Mouse (Mus musculus) hindbrain, embryonic 11.5 days (tissue): ENCODE results near the gene Grik5. TPM values are rescaled to one million over a fixed set of nuclear protein-coding genes. Genes with fewer than 3 reads are reported as not detected.

Source experiments
- ATAC-seq: fragments of 200-750 bp; cut with Nextera tagmentation; 2 replicates; pipeline ENCODE4 v1.8.0; 2017; ENCODE audit warnings: mild to moderate bottlenecking, moderate TSS enrichment, moderate library complexity; ENCODE audit not compliant: low FRiP score
- DNase-seq: peaks from one replicate; pipeline ENCODE4 v3.0.0-alpha.2; 2015; ENCODE audit warnings: low spot score
- H3K27ac ChIP-seq: fragments of 300-500 bp; sonication (generic); 2 replicates; pipeline ENCODE4 v1.5.1; 2014; ENCODE audit warnings: mild to moderate bottlenecking, low read depth, low read length
- H3K27me3 ChIP-seq: fragments of 300-500 bp; sonication (generic); 2 replicates; pipeline ENCODE4 v1.6.1; 2014; ENCODE audit warnings: mild to moderate bottlenecking, low read length, moderate library complexity, mixed read lengths; ENCODE audit not compliant: control insufficient read depth, insufficient read depth
- H3K36me3 ChIP-seq: fragments of 300-500 bp; sonication (generic); 2 replicates; pipeline ENCODE4 v1.6.1; 2014; ENCODE audit warnings: mild to moderate bottlenecking, low read length, moderate library complexity, mixed read lengths; ENCODE audit not compliant: control insufficient read depth, insufficient read depth
- H3K4me1 ChIP-seq: fragments of 300-500 bp; sonication (generic); replicated peaks from 2 replicates; pipeline ENCODE4 v1.6.1; 2014; ENCODE audit warnings: low read length, mixed read lengths; ENCODE audit not compliant: control insufficient read depth, insufficient read depth
- H3K4me2 ChIP-seq: fragments of 300-500 bp; sonication (generic); replicated peaks from 2 replicates; pipeline ENCODE4 v1.6.1; 2014; ENCODE audit warnings: mild to moderate bottlenecking, low read depth, low read length
- H3K4me3 ChIP-seq: fragments of 300-500 bp; sonication (generic); 2 replicates; pipeline ENCODE4 v1.5.1; 2014; ENCODE audit warnings: low read depth, low read length
- H3K9ac ChIP-seq: fragments of 300-500 bp; sonication (generic); 2 replicates; pipeline ENCODE4 v1.6.1; 2014; ENCODE audit warnings: low read depth, low read length
- H3K9me3 ChIP-seq: fragments of 300-500 bp; sonication (generic); 2 replicates; pipeline ENCODE4 v1.6.1; 2016; ENCODE audit warnings: low read length; ENCODE audit not compliant: control insufficient read depth
- WGBS: fragments of 180-500 bp; shearing (Covaris S2); extraction: QIAGEN DNeasy Blood & Tissue Kit; methylation state at CpG from one replicate; pipeline ENCODE4 v1.1.7; 2014; 5-methylcytosine and 5-hydroxymethylcytosine counted together
- polyA plus RNA-seq: library from polyadenylated mRNA; unstranded; fragments of >200 nt; fragmentation: Nextera tagmentation; extraction: Ambion mirVana; gene quantifications from 2 replicates; pipeline ENCODE4 v1.2.1, GENCODE M21; 2014

Grik5 gene
- polyA plus RNA-seq: 8.9 and 14.4 TPM in 2 replicates

DNA sequence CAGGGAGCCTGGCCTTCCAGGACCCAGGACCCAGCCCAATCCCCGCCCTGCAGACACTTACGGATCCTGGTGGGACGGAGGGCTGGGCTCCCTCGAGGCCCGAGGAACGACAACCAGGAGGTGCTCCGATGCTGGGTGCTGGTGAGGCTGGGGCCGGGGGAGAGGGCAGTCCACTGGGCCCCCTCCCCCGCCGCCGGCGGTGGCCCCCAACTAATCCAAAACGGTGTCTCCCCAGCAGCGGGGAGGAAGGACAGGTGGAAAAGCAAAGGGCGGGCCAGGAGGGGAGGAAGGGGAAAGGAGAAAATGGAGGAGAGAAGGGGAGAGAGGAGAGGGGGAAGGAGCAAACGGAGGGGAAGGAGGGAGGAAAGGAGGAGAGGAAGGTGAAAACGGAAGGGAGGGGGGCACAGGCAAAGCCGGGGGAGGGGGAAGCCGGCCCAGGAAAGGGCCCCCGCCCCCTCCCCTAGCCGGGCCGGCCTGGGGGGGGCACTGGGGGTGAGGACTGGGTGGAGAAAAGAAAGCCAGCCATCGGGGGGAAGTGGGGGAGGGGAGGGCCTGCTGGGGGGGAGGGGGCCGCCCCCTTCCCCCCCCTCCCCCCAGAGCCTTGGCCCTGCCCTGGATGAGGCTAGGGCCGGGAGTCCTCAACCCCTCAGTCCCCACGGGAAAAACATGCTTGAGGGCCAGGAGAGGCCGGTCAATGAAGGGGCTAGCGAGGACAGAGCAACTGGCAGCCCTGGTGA lies at the start of gene Grik5, which contains the start of gene Zfp574:
Gene Grik5, minus strand, starts transcription at position 368 of the 737 bp plus-strand sequence.
Gene Zfp574, plus strand, starts transcription at position 589 of the 737 bp plus-strand sequence.
- WGBS: 1% methylated on average over 20 of the region's 28 CpGs
- Histone ChIP-seq H3K4me1 (peaks cover 27% of the 10 kb centered on the region), H3K4me2 (peak within 1 kb of the TSS; percentile 97), H3K36me3 (0 out of 2 replicates have a peak, but pooled peaks cover 4% of the 10 kb centered on the region), H3K27me3 (no peaks in the 10 kb centered on the region), H3K4me3 (peak within 1 kb of the TSS; percentile 62), H3K9ac (peak within 1 kb of the TSS; percentile 92), H3K27ac (peak within 1 kb of the TSS; percentile 91), H3K9me3 (no peaks in the 10 kb centered on the region)
- DNase-seq (peak; percentile 41), ATAC-seq (peak; percentile 13; the same call in 1 of the 2 replicates)

DNA sequence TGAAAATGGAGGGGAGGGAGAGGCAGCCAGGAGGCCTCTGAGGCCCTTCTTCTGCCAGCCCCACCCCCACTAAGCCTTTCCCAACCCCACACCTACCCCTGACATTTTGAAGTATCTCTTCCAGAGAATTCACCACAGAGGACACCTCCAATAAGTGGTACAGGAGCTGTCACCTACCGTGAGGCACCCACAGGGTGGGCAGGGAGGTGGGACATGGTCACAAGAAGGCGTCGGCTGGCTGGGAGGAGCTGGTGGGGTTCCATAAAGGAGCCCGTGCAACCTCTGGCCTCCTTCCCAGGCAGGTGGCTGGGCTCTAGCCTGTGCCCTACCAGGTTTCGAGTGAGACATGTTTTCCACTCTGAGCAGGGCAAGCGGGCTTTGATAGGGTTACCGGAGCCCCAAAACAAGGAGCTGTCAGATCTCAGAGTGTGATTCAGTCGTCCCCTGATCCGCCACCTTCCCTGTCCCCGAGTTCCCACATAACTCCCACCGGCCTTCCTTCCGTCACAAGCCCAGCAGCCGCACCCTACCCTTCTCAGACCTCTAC lies 49.2 kb upstream of the Grik5 start:
- Histone ChIP-seq H3K36me3 (no peaks in the 10 kb centered on the region), H3K4me3 (no peak overlapping the region), H3K27me3 (no peaks in the 10 kb centered on the region), H3K4me1 (0 out of 2 replicates have a peak, but pooled peaks cover 2% of the 10 kb centered on the region), H3K9ac (no peak overlapping the region), H3K27ac (no peak overlapping the region), H3K4me2 (no peak overlapping the region), H3K9me3 (no peaks in the 10 kb centered on the region)
- WGBS: 69% methylated on average over 13 of the region's 13 CpGs
- ATAC-seq (no peak), DNase-seq (no peak)

DNA sequence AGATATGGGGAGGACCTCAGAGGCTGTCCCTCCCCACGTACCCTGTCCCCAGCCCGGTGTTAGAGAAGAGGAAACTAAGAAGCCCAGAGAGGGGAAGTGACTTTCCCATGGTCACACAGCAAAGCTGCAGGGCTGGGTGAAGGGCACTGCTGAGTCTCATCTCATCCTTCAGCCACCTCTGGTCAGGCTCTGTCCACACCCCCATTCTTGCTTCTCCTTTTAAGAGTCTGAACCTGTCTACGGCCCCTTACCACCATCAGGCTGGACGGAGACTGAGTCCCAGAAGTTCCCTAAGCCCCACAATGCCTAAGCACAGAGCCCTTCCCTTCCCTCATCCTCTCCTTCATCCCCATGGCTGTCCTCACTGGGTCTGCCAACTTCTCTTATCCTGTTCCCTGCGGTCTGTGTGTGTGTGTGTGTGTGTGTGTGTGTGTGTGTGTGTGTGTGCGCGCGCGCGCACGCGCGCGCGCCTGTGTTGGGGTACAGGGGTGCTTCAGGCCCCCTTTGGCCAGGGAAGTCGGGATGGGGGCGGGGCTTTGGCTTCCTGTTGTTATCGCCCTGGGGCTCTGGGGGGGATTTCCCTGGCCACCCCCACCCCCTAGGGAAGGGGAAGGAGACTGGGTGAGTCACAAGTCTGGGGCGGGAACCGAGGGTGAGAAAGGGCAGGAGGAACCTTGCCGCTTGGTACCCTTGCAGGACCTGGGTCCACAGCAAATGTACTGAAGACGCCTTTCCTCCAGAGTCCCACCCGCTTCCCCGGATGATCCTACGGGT lies 48.1 kb upstream of the Grik5 start:
- H3K4me2 ChIP-seq: no peak overlapping the region
- 0 out of 2 replicates have a peak, but pooled peaks cover 2% of the 10 kb centered on the region for H3K4me1 ChIP-seq
- 68% methylated on average over 15 of the region's 25 CpGs for WGBS
- H3K9me3 ChIP-seq: no peaks in the 10 kb centered on the region
- DNase-seq (no peak), ATAC-seq (no peak)
- H3K9ac ChIP-seq: no peak overlapping the region
- H3K27me3 ChIP-seq: no peaks in the 10 kb centered on the region
- H3K4me3 ChIP-seq: no peak overlapping the region
- H3K36me3 ChIP-seq: no peaks in the 10 kb centered on the region
- no peak overlapping the region for H3K27ac ChIP-seq

DNA sequence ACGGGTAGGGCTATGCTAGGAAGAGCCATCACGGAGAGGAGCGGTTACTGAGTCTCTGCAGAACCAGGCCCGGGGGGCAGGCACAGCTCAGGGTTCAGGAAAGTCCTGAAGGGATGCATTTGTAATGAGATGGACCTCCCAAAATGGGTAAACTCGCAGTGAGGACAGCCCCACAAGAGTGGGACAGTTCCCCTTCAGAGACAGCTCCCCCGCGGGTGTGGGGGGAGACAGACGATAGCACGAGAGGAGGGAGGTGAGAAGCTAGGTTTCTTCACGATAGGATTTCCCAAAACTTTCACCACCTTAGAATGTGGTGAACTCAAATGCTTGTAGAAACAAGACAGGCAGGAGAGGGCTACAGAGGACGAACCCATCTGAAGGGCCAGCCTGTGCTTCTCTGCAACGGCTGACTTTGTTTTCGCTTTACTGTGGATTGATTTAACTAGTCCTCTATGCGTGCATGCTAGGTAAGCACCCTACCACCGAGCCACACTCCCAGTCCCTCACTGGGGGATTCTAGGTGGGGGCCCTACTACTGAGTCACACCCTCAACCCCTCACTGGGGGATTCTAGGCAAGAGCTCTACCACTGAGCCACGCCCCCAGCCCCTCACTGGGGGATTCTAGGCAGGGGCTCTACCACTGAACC lies 40.9 kb upstream of the Grik5 start:
- Histone ChIP-seq H3K36me3 (no peaks in the 10 kb centered on the region), H3K4me2 (no peak overlapping the region), H3K27ac (no peak overlapping the region), H3K9me3 (no peaks in the 10 kb centered on the region), H3K4me1 (no peaks in the 10 kb centered on the region), H3K27me3 (no peaks in the 10 kb centered on the region), H3K4me3 (no peak overlapping the region), H3K9ac (no peak overlapping the region)
- 82% methylated on average over 16 of the region's 16 CpGs for WGBS
- ATAC-seq: no peak
- DNase-seq: no peak

DNA sequence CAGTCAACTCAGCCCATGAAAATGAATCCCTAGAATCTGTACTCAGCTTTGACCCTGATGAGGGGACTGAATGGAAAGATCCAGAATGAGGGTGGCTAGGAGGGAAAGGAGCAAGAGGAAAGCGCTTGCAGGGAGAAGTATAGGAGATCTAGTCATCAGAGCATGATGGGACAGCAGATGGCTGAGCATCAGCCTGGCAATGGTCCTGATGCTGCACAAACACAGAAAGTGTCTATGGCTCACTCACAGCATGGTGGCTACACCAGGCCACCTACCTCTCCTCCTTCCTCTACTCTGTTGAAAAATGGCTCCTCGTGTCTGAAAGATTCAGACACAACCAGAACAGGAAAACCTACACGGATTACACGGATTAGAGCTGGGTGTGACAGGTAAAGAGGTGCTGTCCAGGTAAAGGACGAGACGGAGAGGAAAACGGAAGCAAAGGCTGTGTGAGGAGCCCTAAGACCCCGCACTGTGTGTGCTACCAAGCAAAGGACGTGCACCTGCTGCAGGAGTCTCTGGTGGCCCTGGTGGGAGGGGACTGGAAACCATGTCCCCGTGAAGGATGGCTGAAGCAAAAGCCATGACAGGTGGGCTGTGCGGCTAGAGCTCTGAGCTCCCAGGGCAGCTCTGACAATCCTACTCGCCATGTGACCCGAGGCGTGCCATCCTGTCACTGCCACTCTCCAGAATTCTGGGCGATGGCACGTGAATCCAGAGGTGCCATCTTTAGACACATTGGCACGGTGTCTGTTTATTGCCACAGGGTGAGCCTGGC lies 40.2 kb upstream of the Grik5 start:
- 89% methylated on average over 17 of the region's 17 CpGs for WGBS
- DNase-seq: no peak
- Histone ChIP-seq H3K4me2 (no peak overlapping the region), H3K4me1 (no peaks in the 10 kb centered on the region), H3K4me3 (no peak overlapping the region), H3K36me3 (no peaks in the 10 kb centered on the region), H3K9ac (no peak overlapping the region), H3K9me3 (no peaks in the 10 kb centered on the region), H3K27ac (no peak overlapping the region), H3K27me3 (no peaks in the 10 kb centered on the region)
- no peak for ATAC-seq

DNA sequence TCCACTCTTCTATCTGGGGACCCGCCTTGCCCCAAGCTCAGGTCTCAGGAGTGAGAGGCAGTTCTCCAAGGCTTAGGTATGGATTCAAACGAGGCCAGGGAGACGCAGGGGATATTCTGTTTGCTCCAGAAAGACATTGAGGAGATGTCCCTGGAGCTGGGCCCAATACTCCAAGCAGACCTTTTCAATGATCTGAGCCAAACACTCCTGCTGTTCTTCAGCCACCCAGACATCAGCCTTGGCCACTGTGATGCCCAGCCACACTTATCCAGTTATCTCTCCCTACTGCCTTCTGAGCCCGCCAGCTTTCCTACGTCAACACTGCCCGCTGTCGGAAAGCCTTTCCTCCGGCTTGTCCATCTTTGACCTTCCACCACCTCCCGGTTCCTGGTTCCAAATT lies 38.2 kb upstream of the Grik5 start:
- Histone ChIP-seq H3K36me3 (no peaks in the 10 kb centered on the region), H3K4me3 (no peak overlapping the region), H3K4me1 (no peaks in the 10 kb centered on the region), H3K9ac (no peak overlapping the region), H3K27me3 (no peaks in the 10 kb centered on the region), H3K9me3 (no peaks in the 10 kb centered on the region), H3K27ac (no peak overlapping the region), H3K4me2 (no peak overlapping the region)
- ATAC-seq (no peak), DNase-seq (no peak)
- WGBS: 88% methylated on average over 9 of the region's 9 CpGs

DNA sequence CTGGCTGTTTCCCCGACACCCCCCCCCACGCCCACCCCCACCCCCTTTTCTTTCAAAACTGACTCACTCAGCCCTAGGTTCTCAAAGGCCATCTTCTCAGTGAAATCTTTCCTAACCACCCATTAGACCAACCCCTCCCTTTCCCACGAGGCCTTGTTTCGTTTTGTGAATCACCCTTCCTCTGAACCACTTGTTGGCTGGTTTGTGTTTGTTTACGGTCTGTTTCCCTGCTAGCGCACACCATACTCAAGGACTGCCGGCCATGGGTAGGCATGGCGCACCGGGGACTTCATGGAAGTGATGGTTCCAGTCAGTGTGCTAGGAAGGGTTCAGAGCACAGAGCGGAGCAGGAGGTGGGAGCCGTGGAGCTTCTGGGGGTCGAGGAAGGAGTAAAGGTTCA lies 37.2 kb upstream of the Grik5 start:
- Histone ChIP-seq H3K4me1 (no peaks in the 10 kb centered on the region), H3K36me3 (no peaks in the 10 kb centered on the region), H3K27me3 (no peaks in the 10 kb centered on the region), H3K4me2 (no peak overlapping the region), H3K4me3 (no peak overlapping the region), H3K9me3 (no peaks in the 10 kb centered on the region), H3K27ac (no peak overlapping the region), H3K9ac (no peak overlapping the region)
- no peak for DNase-seq
- 84% methylated on average over 12 of the region's 12 CpGs for WGBS
- no peak for ATAC-seq
